Mouse (Mus musculus) heart, postnatal 25 days (tissue): Measurements from ENCODE around the gene Bsn. TPM values are rescaled to one million over a fixed set of nuclear protein-coding genes. Genes with fewer than 3 reads are reported as not detected.
"Not testable (repeated sequence)": the region's sequence is repeated elsewhere in the genome, so short reads cannot be mapped to it uniquely, and the experiment has no call there.

Source experiments
- DNase-seq: peaks from one replicate; pipeline ENCODE4 v3.0.0; 2022; ENCODE audit warnings: low spot score
- intact Hi-C: fragments of 180-260 bp; cut with DNase I; formaldehyde crosslinking; loops from one replicate; pipeline ENCODE4 v1.15.1; 2025
- total RNA-seq, 2 experiments: library from RNA; stranded (reverse); gene quantifications; 2 replicates each; pipeline ENCODE4 v1.2.3; 2021

The Bsn gene
- total RNA-seq, 2 experiments from 2014 or later = 0.03 TPM

- no peak for DNase-seq
- intact Hi-C loops = no loop called here
Measured at GRCm38 (mm10) chr9:108154814-108155213, 35.4 kb downstream of the Bsn start.

- intact Hi-C loops = no loop called here
Measured at GRCm38 (mm10) chr9:108153516-108154448, 36.4 kb downstream of the Bsn start.

GRCm38 (mm10) chr9:108150486-108150885 is 39.7 kb downstream of the Bsn start:
- intact Hi-C loops = no loop called here
- no peak for DNase-seq

More at GRCm38 (mm10) chr9:108153516-108154448, 36.4 kb downstream of the Bsn start:
- DNase-seq = no peak

GRCm38 (mm10) chr9:108149817-108150216 is 40.4 kb downstream of the Bsn start:
- intact Hi-C loops = no loop called here

GRCm38 (mm10) chr9:108147606-108148005 is 42.6 kb downstream of the Bsn start:
- DNase-seq = no peak
- intact Hi-C loops = no loop called here

More at GRCm38 (mm10) chr9:108149817-108150216, 40.4 kb downstream of the Bsn start:
- DNase-seq = no peak

- intact Hi-C loops = no loop called here
- DNase-seq = no peak
Measured at GRCm38 (mm10) chr9:108146451-108146850, 43.7 kb downstream of the Bsn start.

GRCm38 (mm10) chr9:108145740-108146139 is 44.4 kb downstream of the Bsn start:
- intact Hi-C loops = no loop called here
- DNase-seq = no peak

GRCm38 (mm10) chr9:108144371-108145270 is 45.6 kb downstream of the Bsn start:
- DNase-seq = no peak
- intact Hi-C loops = no loop called here

- intact Hi-C loops = no loop called here
- no peak for DNase-seq
Measured at GRCm38 (mm10) chr9:108143470-108143869, 46.7 kb downstream of the Bsn start.

- intact Hi-C loops = no loop called here
- DNase-seq = no peak
Measured at GRCm38 (mm10) chr9:108141387-108141786, 48.8 kb downstream of the Bsn start.

GRCm38 (mm10) chr9:108139963-108140695 is 50.1 kb downstream of the Bsn start:
- intact Hi-C loops = no loop called here
- no peak for DNase-seq

GRCm38 (mm10) chr9:108139169-108139962 is 50.8 kb downstream of the Bsn start:
- DNase-seq = no peak
- intact Hi-C loops = no loop called here

- intact Hi-C loops = no loop called here
- no peak for DNase-seq
Measured at GRCm38 (mm10) chr9:108138118-108138517, 52.1 kb downstream of the Bsn start.

- DNase-seq = no peak
- intact Hi-C loops = loop anchor here (2.0 kb wide), 1 partner anchor 147 kb away; no protein-coding TSS in a partner anchor
Measured at GRCm38 (mm10) chr9:108137523-108137922, 52.7 kb downstream of the Bsn start.

- intact Hi-C loops = loop anchor here (1.0 to 2.0 kb wide), 2 partner anchors 61 to 148 kb away; no protein-coding TSS in a partner anchor
- no peak for DNase-seq
Measured at GRCm38 (mm10) chr9:108136930-108137462, 53.2 kb downstream of the Bsn start.

GRCm38 (mm10) chr9:108136225-108136624 is 54.0 kb downstream of the Bsn start:
- DNase-seq = no peak
- intact Hi-C loops = loop anchor here (1.0 to 2.0 kb wide), 2 partner anchors 62 to 149 kb away; no protein-coding TSS in a partner anchor

- intact Hi-C loops = loop anchor here (1.0 to 2.0 kb wide), 3 partner anchors 39 to 149 kb away; no protein-coding TSS in a partner anchor
- not testable (repeated sequence) for DNase-seq
Measured at GRCm38 (mm10) chr9:108135679-108136078, 54.5 kb downstream of the Bsn start.

GRCm38 (mm10) chr9:108133478-108133877 is 56.7 kb downstream of the Bsn start:
- intact Hi-C loops = no loop called here
- DNase-seq = no peak
